9 mouse cellular contexts compared by ENCODE assay signal in genomic region chr13:112375766-112376165, GRCm38 (mm10).
DNase-seq lines count a peak whose midpoint lies in the region; ATAC-seq and TF ChIP-seq lines count a peak whose summit lies in the region.
"Had no signal": no experiment of that assay in that cellular context is flagged by ENCODE, and none has a peak within 500 bp of the region (broad histone marks: within the 10 kb centered on the region; RNA-seq: fewer than 3 reads in every experiment).

No protein-coding gene starts in this region.

- no peak overlapping the region for H3K9ac ChIP-seq in neural tube, embryonic 14.5 days (replicated peaks; ENCODE audit: low read depth, low read length)
- H3K9ac ChIP-seq: liver, embryonic 14.5 days had no signal

- no peak for TF ChIP-seq CTCF in kidney, adult 2 months (conservative IDR thresholded peaks at IDR 0.05; ENCODE audit: insufficient read depth, insufficient read length, low read depth, low read length)

- peak; percentile 44 to 61 for DNase-seq in cerebellum, postnatal 10 days
- no peak for DNase-seq in cerebellum, adult 8-10 months
- peak; percentile 32 for DNase-seq in ovary, postnatal 36 days (ENCODE audit: low spot score)
- no peak for DNase-seq in ovary, postnatal 14 days (ENCODE audit: low spot score)
- peak; percentile 94 for DNase-seq in kidney, adult 2 months
- no peak for DNase-seq in embryo, embryonic 9.5 days (ENCODE audit: extremely low spot score)
- DNase-seq in c-Kit-positive CD71-positive TER-119-positive erythroid progenitor cells, embryonic 14.5 days (ENCODE audit: low spot score), result no peak

- no peaks in the 10 kb centered on the region for H3K36me3 ChIP-seq in kidney, adult 2 months (ENCODE audit: control insufficient read depth, insufficient read depth, low read length)
- no peaks in the 10 kb centered on the region for H3K36me3 ChIP-seq in neural tube, embryonic 14.5 days (ENCODE audit: control insufficient read depth, insufficient read depth, low read length)

- peaks cover 4% of the 10 kb centered on the region; the same call in 1 of the 2 replicates for H3K4me1 ChIP-seq in kidney, adult 2 months (ENCODE audit: control insufficient read depth, insufficient read depth, low read length)
- 0 out of 2 replicates have a peak, but pooled peaks cover 2% of the 10 kb centered on the region for H3K4me1 ChIP-seq in neural tube, embryonic 14.5 days (ENCODE audit: control insufficient read depth, insufficient read depth, low read length)

- no peak overlapping the region for H3K4me3 ChIP-seq in kidney, adult 2 months (ENCODE audit: insufficient read depth, low read depth, low read length)
- H3K4me3 ChIP-seq in neural tube, embryonic 14.5 days (ENCODE audit: low read depth, low read length), result no peak overlapping the region

- H3K27ac ChIP-seq in kidney, adult 2 months (ENCODE audit: insufficient read depth, low read depth, low read length), result no peak overlapping the region
- no peak overlapping the region for H3K27ac ChIP-seq in neural tube, embryonic 14.5 days (ENCODE audit: low read depth, low read length)
- H3K27ac ChIP-seq: liver, embryonic 14.5 days had no signal

- TF ChIP-seq POLR2A in kidney, adult 2 months (IDR thresholded peaks at IDR 0.05; ENCODE audit: low read depth, low read length), result no peak

- H3K9me3 ChIP-seq in neural tube, embryonic 14.5 days (ENCODE audit: control insufficient read depth, low read length), result no peaks in the 10 kb centered on the region

- ATAC-seq in neural tube, embryonic 14.5 days (ENCODE audit: low read depth), result peak; percentile 75; the same call in 1 of the 2 replicates

- H3K4me2 ChIP-seq in neural tube, embryonic 14.5 days (ENCODE audit: low read depth, low read length), result no peak overlapping the region

- 36% methylated on average over 8 of the region's 8 CpGs for WGBS in kidney, adult 2 months
- 29% methylated on average over 8 of the region's 8 CpGs for WGBS in neural tube, embryonic 14.5 days

- H3K27me3 ChIP-seq in kidney, adult 2 months (replicated peaks; ENCODE audit: control insufficient read depth, insufficient read depth, low read length), result no peaks in the 10 kb centered on the region
- no peaks in the 10 kb centered on the region for H3K27me3 ChIP-seq in neural tube, embryonic 14.5 days (ENCODE audit: control insufficient read depth, insufficient read depth, low read length)

Comparison
In these comparisons a context has a peak if more than half of its experiments do, and no peak if none do; other contexts are left out.
1. DNase-seq: peak in cerebellum, postnatal 10 days (2 of 2), ovary, postnatal 36 days (single experiment) and kidney, adult 2 months (single experiment); none in cerebellum, adult 8-10 months (single experiment), ovary, postnatal 14 days (single experiment), embryo, embryonic 9.5 days (single experiment) and c-Kit-positive CD71-positive TER-119-positive erythroid progenitor cells, embryonic 14.5 days (single experiment).